Mouse (Mus musculus) adrenal gland, postnatal 4 days (tissue): ENCODE data around the gene Rrm1. TPM values are rescaled to one million over a fixed set of nuclear protein-coding genes. Genes with fewer than 3 reads are reported as not detected.
"Not testable (repeated sequence)": the region's sequence is repeated elsewhere in the genome, so short reads cannot be mapped to it uniquely, and the experiment has no call there.

Experiments used
- DNase-seq, 2 experiments: peaks; one replicate each; pipeline ENCODE4 v3.0.0; 2021 to 2022; ENCODE audit warnings: low spot score in 2 of 2, mixed read lengths in 2 of 2
- total RNA-seq, 2 experiments: library from RNA; stranded (reverse); gene quantifications; 2 replicates each; pipeline ENCODE4 v1.2.3; 2021

The Rrm1 gene
- total RNA-seq, 2 experiments from 2014 or later, result 72.0 to 73.4 TPM

- DNase-seq, result no peak
These were observed 35.1 kb downstream of the Rrm1 start for GRCm38 (mm10) chr7:102476601-102477000.

GRCm38 (mm10) chr7:102477377-102477776, 35.9 kb downstream of the Rrm1 start:
- DNase-seq, result no peak

GRCm38 (mm10) chr7:102478425-102478824, 36.9 kb downstream of the Rrm1 start:
- no peak for DNase-seq

- no peak for DNase-seq
These were observed 37.4 kb downstream of the Rrm1 start for GRCm38 (mm10) chr7:102478926-102479325.

GRCm38 (mm10) chr7:102479368-102480078, 38.0 kb downstream of the Rrm1 start:
- DNase-seq, result peak in 1 of 2 experiments; percentile 36

GRCm38 (mm10) chr7:102480821-102481220, 39.3 kb downstream of the Rrm1 start:
- DNase-seq, result no peak

GRCm38 (mm10) chr7:102481579-102481978, 40.1 kb downstream of the Rrm1 start, which contains the start of gene Olfr543:
Gene Olfr543 (minus strand): TSS chr7:102481679.
- no peak for DNase-seq

- DNase-seq, result no peak
These were observed 42.2 kb downstream of the Rrm1 start for GRCm38 (mm10) chr7:102483665-102484064.

GRCm38 (mm10) chr7:102484766-102485165, 43.3 kb downstream of the Rrm1 start:
- not testable (repeated sequence) for DNase-seq

GRCm38 (mm10) chr7:102486105-102486504, 44.6 kb downstream of the Rrm1 start:
- DNase-seq, result no peak

- no peak for DNase-seq
These were observed 46.7 kb downstream of the Rrm1 start, which contains the start of gene Olfr544 for GRCm38 (mm10) chr7:102488161-102488560. Gene Olfr544 (minus strand): TSS chr7:102488313.

GRCm38 (mm10) chr7:102494416-102494815, 52.9 kb downstream of the Rrm1 start:
- DNase-seq, result not testable (repeated sequence)

GRCm38 (mm10) chr7:102499473-102499872, 58.0 kb downstream of the Rrm1 start, which contains the start of gene Olfr545:
Gene Olfr545 (minus strand): TSS chr7:102499573.
- no peak for DNase-seq

- DNase-seq, result no peak
These were observed 60.5 kb downstream of the Rrm1 start for GRCm38 (mm10) chr7:102501986-102502385.

- peak in 1 of 2 experiments; percentile 37 for DNase-seq
These were observed 65.4 kb downstream of the Rrm1 start for GRCm38 (mm10) chr7:102506848-102507247.

GRCm38 (mm10) chr7:102508066-102508465, 66.6 kb downstream of the Rrm1 start:
- no peak for DNase-seq

GRCm38 (mm10) chr7:102508666-102509065, 67.2 kb downstream of the Rrm1 start:
- DNase-seq, result no peak

GRCm38 (mm10) chr7:102509726-102510125, 68.2 kb downstream of the Rrm1 start:
- DNase-seq, result no peak

- no peak for DNase-seq
These were observed 70.4 kb downstream of the Rrm1 start for GRCm38 (mm10) chr7:102511927-102512326.

GRCm38 (mm10) chr7:102512814-102513435, 71.4 kb downstream of the Rrm1 start:
- DNase-seq, result peak; percentile 78 to 82

GRCm38 (mm10) chr7:102514144-102514543, 72.6 kb downstream of the Rrm1 start:
- no peak for DNase-seq

GRCm38 (mm10) chr7:102516261-102517050, 75.0 kb downstream of the Rrm1 start:
- DNase-seq, result no peak
